Mouse (Mus musculus) liver, adult 2 months (tissue): ENCODE measurements around the gene Phf19. TPM values are rescaled to one million over a fixed set of nuclear protein-coding genes. Genes with fewer than 3 reads are reported as not detected.

Experiments used
- DNase-seq: peaks from one replicate; pipeline ENCODE4 v3.0.0-alpha.2; 2011; ENCODE audit warnings: low read depth, low spot score; ENCODE audit errors: extremely low read depth
- H3K27ac ChIP-seq: fragments of 200-500 bp; replicated peaks from 2 replicates; pipeline ENCODE4 v1.5.1; 2012; ENCODE audit warnings: low read depth, mild to moderate bottlenecking, control low read depth, inconsistent platforms, low read length; ENCODE audit not compliant: insufficient read depth
- H3K27me3 ChIP-seq: fragments of 200-500 bp; 2 replicates; pipeline ENCODE4 v1.6.1; 2012; ENCODE audit warnings: mild to moderate bottlenecking, moderate library complexity, low read length, inconsistent platforms; ENCODE audit not compliant: control insufficient read depth, insufficient read depth
- H3K36me3 ChIP-seq: fragments of 200-500 bp; 2 replicates; pipeline ENCODE4 v1.6.1; 2012; ENCODE audit warnings: low read length, inconsistent platforms; ENCODE audit not compliant: control insufficient read depth, insufficient read depth
- H3K4me1 ChIP-seq: fragments of 200-500 bp; 2 replicates; pipeline ENCODE4 v1.6.1; 2011; ENCODE audit warnings: low read length; ENCODE audit not compliant: control insufficient read depth, insufficient read depth
- H3K4me3 ChIP-seq: fragments of 200-500 bp; 2 replicates; pipeline ENCODE4 v1.5.1; 2011; ENCODE audit warnings: low read depth, mild to moderate bottlenecking, control low read depth, low read length, moderate library complexity; ENCODE audit not compliant: insufficient read depth
- H3K79me2 ChIP-seq: fragments of 200-500 bp; 2 replicates; pipeline ENCODE4 v1.6.1; 2012; ENCODE audit warnings: inconsistent platforms, mild to moderate bottlenecking, low read length, moderate library complexity; ENCODE audit not compliant: control insufficient read depth, insufficient read depth
- H3K9ac ChIP-seq: fragments of 200-500 bp; 2 replicates; pipeline ENCODE4 v1.6.1; 2012; ENCODE audit warnings: low read depth, mild to moderate bottlenecking, control low read depth, inconsistent platforms, low read length
- CTCF ChIP-seq: fragments of 200-500 bp; IDR thresholded peaks from 2 replicates; pipeline ENCODE4 v1.5.1; 2011; ENCODE audit warnings: low read depth, low read length, control low read depth
- POLR2A ChIP-seq: fragments of 200-500 bp; IDR thresholded peaks from 2 replicates; pipeline ENCODE4 v1.6.1; 2011; ENCODE audit warnings: low read length, control low read depth; ENCODE audit not compliant: insufficient read depth; ENCODE audit errors: extremely low read depth
- WGBS: fragments of 180-500 bp; shearing (Covaris S2); methylation state at CpG from one replicate; pipeline ENCODE4 v1.1.7; 2018; 5-methylcytosine and 5-hydroxymethylcytosine counted together
- polyA plus RNA-seq: library from polyadenylated mRNA; depleted of rRNA; stranded (reverse); fragments of >200 nt; gene quantifications from 2 replicates; pipeline ENCODE4 v1.2.3, GENCODE M21; 2012
- total RNA-seq: library from RNA; depleted of rRNA; stranded (reverse); fragments of >200 nt; gene quantifications from 2 replicates; pipeline ENCODE4 v1.2.3, GENCODE M21; 2014

The Phf19 gene
- total and polyA plus RNA-seq, 2 experiments = 0.21 to 0.55 TPM

DNA sequence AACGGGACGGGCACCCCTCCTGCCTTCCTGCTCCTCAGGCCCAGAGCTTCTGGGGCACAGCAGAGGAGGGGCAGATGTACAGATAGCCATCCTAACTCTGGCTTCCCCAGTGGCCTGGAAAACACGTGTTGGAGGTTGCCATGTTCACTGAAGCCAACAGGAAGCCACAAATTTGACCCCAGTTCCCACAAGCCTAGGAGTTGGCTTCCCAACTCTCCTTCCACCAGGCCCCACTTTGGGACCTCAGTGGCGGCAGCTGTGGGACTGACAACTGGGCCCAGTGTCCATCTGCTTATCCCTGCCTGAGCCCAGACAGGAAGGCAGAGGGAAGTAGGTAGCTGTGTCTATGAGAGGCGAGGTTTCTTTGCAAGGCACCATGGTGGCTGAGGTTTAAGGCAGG lies 19.9 kb downstream of the Phf19 start:
- WGBS = 75% methylated on average over 5 of the region's 5 CpGs
- 0 out of 2 replicates have a peak, but pooled peaks cover 2% of the 10 kb centered on the region for H3K4me1 ChIP-seq
- no peaks in the 10 kb centered on the region for H3K79me2 ChIP-seq
- H3K4me3 ChIP-seq = no peak overlapping the region
- no peak overlapping the region for H3K27ac ChIP-seq
- no peak overlapping the region for H3K9ac ChIP-seq
- peaks cover 25% of the 10 kb centered on the region for H3K36me3 ChIP-seq
- DNase-seq = no peak
- TF ChIP-seq CTCF = no peak
- no peak for TF ChIP-seq POLR2A
- no peaks in the 10 kb centered on the region for H3K27me3 ChIP-seq

DNA sequence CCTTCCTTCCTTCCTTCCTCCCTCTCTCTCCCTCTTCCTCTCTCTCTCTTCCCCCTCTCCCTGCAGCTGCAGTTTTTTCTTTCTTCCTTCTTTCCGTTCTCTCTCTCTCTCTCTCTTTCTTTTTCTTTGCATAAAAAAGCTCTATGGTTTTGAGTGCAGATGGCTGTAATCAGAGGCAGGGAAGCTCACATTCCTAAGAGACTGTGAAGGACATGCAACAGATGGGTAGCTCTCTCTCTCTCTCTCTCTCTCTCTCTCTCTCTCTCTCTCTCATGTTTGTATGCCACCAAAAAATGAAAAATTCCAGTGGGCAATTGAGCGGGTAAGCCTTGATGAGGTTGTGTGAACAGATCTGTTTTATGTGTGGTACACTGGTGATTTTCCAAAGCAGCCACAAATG lies 29.6 kb downstream of the Phf19 start:
- Histone ChIP-seq H3K36me3 (peaks cover 24% of the 10 kb centered on the region; the same call in 1 of the 2 replicates), H3K4me3 (no peak overlapping the region), H3K9ac (no peak overlapping the region), H3K4me1 (peaks cover 13% of the 10 kb centered on the region), H3K27me3 (no peaks in the 10 kb centered on the region), H3K79me2 (peaks cover 12% of the 10 kb centered on the region; the same call in 1 of the 2 replicates), H3K27ac (no peak overlapping the region)
- WGBS = 71% methylated on average over 2 of the region's 2 CpGs
- TF ChIP-seq CTCF (no peak), POLR2A (no peak)
- DNase-seq = no peak

- peaks cover 14% of the 10 kb centered on the region; the same call in 1 of the 2 replicates for H3K79me2 ChIP-seq
- H3K9ac ChIP-seq = no peak overlapping the region
- H3K27ac ChIP-seq = peak overlapping the region; percentile 23; the same call in 1 of the 2 replicates
- no peak overlapping the region for H3K4me3 ChIP-seq
- H3K4me1 ChIP-seq = peaks cover 13% of the 10 kb centered on the region
- H3K36me3 ChIP-seq = peaks cover 19% of the 10 kb centered on the region; the same call in 1 of the 2 replicates
- peak; percentile 80 for DNase-seq
- no peaks in the 10 kb centered on the region for H3K27me3 ChIP-seq
- no peak for TF ChIP-seq CTCF
- no peak for TF ChIP-seq POLR2A
- WGBS = 15% methylated on average over 5 of the region's 5 CpGs
These were observed 30.6 kb downstream of the Phf19 start for GRCm38 (mm10) chr2:34883190-34883589.

GRCm38 (mm10) chr2:34882757-34883156 lies 31.1 kb downstream of the Phf19 start:
- Histone ChIP-seq H3K4me3 (no peak overlapping the region), H3K27ac (peak overlapping the region; percentile 29), H3K36me3 (peaks cover 16% of the 10 kb centered on the region; the same call in 1 of the 2 replicates), H3K4me1 (peaks cover 13% of the 10 kb centered on the region), H3K9ac (no peak overlapping the region), H3K27me3 (no peaks in the 10 kb centered on the region), H3K79me2 (peaks cover 18% of the 10 kb centered on the region)
- no peak for TF ChIP-seq POLR2A
- 45% methylated on average over 2 of the region's 2 CpGs for WGBS
- peak; percentile 83 for DNase-seq

GRCm38 (mm10) chr2:34880054-34880453 lies 33.8 kb downstream of the Phf19 start:
- TF ChIP-seq CTCF (no peak), POLR2A (no peak)
- peaks cover 35% of the 10 kb centered on the region for H3K79me2 ChIP-seq
- H3K27me3 ChIP-seq = no peaks in the 10 kb centered on the region
- no peak overlapping the region for H3K27ac ChIP-seq
- peaks cover 5% of the 10 kb centered on the region; the same call in 1 of the 2 replicates for H3K36me3 ChIP-seq
- H3K4me1 ChIP-seq = peaks cover 17% of the 10 kb centered on the region
- H3K9ac ChIP-seq = no peak overlapping the region
- WGBS = 88% methylated on average over 10 of the region's 10 CpGs
- DNase-seq = no peak
- H3K4me3 ChIP-seq = no peak overlapping the region

GRCm38 (mm10) chr2:34874816-34875345 lies 38.9 kb downstream of the Phf19 start, which contains the start of gene Psmd5:
Gene Psmd5, minus strand, starts transcription at chr2:34874968.
- WGBS = 9% methylated on average over 8 of the region's 8 CpGs
- Histone ChIP-seq H3K9ac (peak within 1 kb of the TSS; percentile 86), H3K4me3 (peak within 1 kb of the TSS; percentile 85), H3K79me2 (peaks cover 27% of the 10 kb centered on the region), H3K4me1 (peaks cover 6% of the 10 kb centered on the region), H3K27me3 (no peaks in the 10 kb centered on the region), H3K27ac (peak within 1 kb of the TSS; percentile 99), H3K36me3 (no peaks in the 10 kb centered on the region)
- TF ChIP-seq POLR2A = no peak
- TF ChIP-seq CTCF = no peak
- peak; percentile 90 for DNase-seq
